Mouse (Mus musculus): ENCODE measurements at regions not wholly inside any gene's neighbourhood (a gene's known extent, or its start where the extent isn't known, plus 50 kb on each side); places are given as distances from the start of the nearest gene placed in this dataset.

DNA sequence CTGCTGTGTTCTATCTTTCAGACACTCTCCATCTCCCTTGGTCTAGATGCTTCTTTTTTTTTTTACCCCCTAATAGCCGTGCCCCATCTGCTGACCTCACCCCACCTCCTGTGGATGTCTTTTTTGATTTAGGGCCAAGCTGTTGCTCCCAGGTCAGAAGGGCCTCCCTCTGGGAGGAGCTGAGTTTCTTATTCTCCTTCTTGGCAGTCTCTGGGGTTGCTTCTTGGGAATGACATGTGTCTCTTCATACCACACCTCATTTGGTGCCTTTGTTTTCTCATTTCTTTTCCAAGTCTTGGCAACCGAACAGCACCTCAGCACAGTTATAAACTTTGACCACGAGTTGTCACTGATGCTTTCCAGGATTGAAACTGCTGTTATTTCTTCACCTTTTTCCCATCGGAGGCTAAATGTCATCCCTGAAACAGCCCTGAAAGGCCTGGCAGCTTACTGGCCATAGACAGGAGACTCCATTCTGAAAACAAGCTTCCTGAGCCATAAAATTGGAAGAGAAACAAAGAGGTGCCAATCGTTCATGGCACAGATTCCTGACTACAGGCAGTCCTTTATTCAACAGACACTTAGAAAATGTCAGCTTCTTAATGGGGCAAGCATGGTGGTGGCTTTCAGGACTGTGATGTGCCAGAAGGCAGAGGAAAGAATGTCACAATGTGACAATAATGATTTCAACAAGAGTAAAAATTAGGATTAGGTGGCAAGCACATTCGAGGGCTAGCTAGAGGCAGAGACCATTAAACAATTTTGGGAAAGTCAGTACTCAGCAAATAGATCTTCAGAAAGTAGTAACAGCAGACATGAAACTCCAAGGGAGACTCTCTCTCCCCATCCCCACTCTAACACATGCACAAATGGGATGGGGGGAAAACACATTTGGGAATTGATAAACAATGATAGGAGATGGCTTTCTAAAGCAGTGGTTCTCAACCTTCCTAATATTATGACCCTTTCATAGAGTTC is 197.1 kb upstream of the Arrdc4 start:
- Histone ChIP-seq H3K9me3 (ENCODE audit: control insufficient read depth, low read length) (no peaks in the 10 kb centered on the region), H3K4me3 (replicated peaks; ENCODE audit: low read length) (no peak overlapping the region), H3K4me1 (ENCODE audit: control insufficient read depth, insufficient read depth, low read length) (no peaks in the 10 kb centered on the region), H3K27me3 (ENCODE audit: control insufficient read depth, insufficient read depth, low read length) (no peaks in the 10 kb centered on the region), H3K9ac (ENCODE audit: low read depth, low read length, severe bottlenecking) (no peak overlapping the region), H3K4me2 (replicated peaks; ENCODE audit: low read depth, low read length, severe bottlenecking) (no peak overlapping the region), H3K36me3 (ENCODE audit: control insufficient read depth, insufficient read depth, low read length) (no peaks in the 10 kb centered on the region), H3K27ac (replicated peaks; ENCODE audit: low read depth, low read length) (no peak overlapping the region)
- ATAC-seq (ENCODE audit: low FRiP score, low read depth) (no peak), DNase-seq (ENCODE audit: low spot score) (peak; percentile 5)
- TF ChIP-seq POLR2A (IDR thresholded peaks at IDR 0.05; ENCODE audit: borderline replicate concordance, extremely low read depth, insufficient read depth, insufficient read length), result no peak
- WGBS, result 16% methylated on average over 6 of the region's 6 CpGs

DNA sequence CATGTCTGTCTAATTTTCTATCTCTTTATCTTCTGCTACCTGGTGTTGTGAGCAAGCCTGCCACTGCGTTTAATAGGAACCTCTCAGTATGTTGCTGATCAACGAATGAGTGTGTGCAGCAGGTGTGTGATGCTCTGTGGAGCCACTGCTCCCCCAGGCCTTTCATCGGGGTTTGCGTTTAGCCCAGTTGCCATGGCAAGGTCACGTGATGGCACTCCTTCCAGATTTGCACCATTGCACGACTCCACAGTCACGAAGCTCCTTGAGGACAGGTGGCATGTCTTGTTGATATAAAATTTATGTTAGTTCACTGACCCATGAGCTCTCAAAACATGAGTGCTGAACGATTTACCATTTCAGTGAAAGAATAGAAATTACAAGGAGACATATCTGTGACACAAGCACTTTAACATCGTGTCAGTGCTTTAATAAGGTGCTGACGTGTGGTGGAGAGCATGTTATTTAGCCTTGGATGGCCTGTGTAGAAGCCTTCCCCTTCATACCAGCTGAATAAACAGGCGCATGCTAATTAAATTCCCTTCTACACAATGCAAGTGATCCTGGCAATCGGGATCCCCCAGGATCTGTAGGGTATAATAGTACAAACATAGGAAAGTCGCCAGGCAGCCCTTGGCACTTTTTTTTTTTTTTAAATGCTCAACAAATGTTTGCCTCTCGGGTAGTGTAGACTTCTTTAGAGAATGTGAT is 181.7 kb upstream of the Arrdc4 start:
- no peak overlapping the region for H3K4me2 ChIP-seq (replicated peaks; ENCODE audit: low read depth, low read length, severe bottlenecking)
- DNase-seq (ENCODE audit: low spot score) (no peak), ATAC-seq (ENCODE audit: low FRiP score, low read depth) (no peak)
- no peaks in the 10 kb centered on the region for H3K9me3 ChIP-seq (ENCODE audit: control insufficient read depth, low read length)
- WGBS, result 66% methylated on average over 14 of the region's 14 CpGs
- no peak overlapping the region for H3K27ac ChIP-seq (replicated peaks; ENCODE audit: low read depth, low read length)
- H3K4me1 ChIP-seq (ENCODE audit: control insufficient read depth, insufficient read depth, low read length), result no peaks in the 10 kb centered on the region
- no peak overlapping the region for H3K9ac ChIP-seq (ENCODE audit: low read depth, low read length, severe bottlenecking)
- no peaks in the 10 kb centered on the region for H3K27me3 ChIP-seq (ENCODE audit: control insufficient read depth, insufficient read depth, low read length)
- H3K36me3 ChIP-seq (ENCODE audit: control insufficient read depth, insufficient read depth, low read length), result no peaks in the 10 kb centered on the region
- no peak overlapping the region for H3K4me3 ChIP-seq (replicated peaks; ENCODE audit: low read length)
- no peak for TF ChIP-seq POLR2A (IDR thresholded peaks at IDR 0.05; ENCODE audit: borderline replicate concordance, extremely low read depth, insufficient read depth, insufficient read length)

DNA sequence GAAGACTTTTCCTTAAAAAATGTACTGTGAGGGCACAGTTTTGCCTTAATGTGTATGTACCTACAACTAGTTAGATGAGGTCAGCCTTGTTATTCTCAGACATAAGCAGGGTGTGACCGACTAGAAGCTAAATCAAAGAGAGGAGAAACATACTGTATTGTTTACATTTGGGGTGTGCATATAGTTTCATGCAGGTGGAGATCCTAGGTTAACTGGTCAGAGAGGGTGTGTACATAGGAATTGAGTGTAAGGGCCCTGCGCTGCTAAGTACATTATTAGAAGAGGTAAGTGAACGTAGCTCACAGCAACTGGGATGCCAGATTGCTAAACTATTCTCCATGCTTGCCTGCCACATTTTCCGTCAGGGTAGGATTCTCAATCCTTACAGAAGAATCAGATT is 180.6 kb upstream of the Arrdc4 start:
- no peak overlapping the region for H3K9ac ChIP-seq (ENCODE audit: low read depth, low read length, severe bottlenecking)
- no peak overlapping the region for H3K4me2 ChIP-seq (replicated peaks; ENCODE audit: low read depth, low read length, severe bottlenecking)
- H3K27me3 ChIP-seq (ENCODE audit: control insufficient read depth, insufficient read depth, low read length), result no peaks in the 10 kb centered on the region
- H3K4me1 ChIP-seq (ENCODE audit: control insufficient read depth, insufficient read depth, low read length), result no peaks in the 10 kb centered on the region
- no peaks in the 10 kb centered on the region for H3K9me3 ChIP-seq (ENCODE audit: control insufficient read depth, low read length)
- H3K36me3 ChIP-seq (ENCODE audit: control insufficient read depth, insufficient read depth, low read length), result no peaks in the 10 kb centered on the region
- TF ChIP-seq POLR2A (IDR thresholded peaks at IDR 0.05; ENCODE audit: borderline replicate concordance, extremely low read depth, insufficient read depth, insufficient read length), result no peak
- no peak overlapping the region for H3K27ac ChIP-seq (replicated peaks; ENCODE audit: low read depth, low read length)
- no peak for DNase-seq (ENCODE audit: low spot score)
- 80% methylated on average over 4 of the region's 4 CpGs for WGBS
- H3K4me3 ChIP-seq (replicated peaks; ENCODE audit: low read length), result no peak overlapping the region
- no peak for ATAC-seq (ENCODE audit: low FRiP score, low read depth)

DNA sequence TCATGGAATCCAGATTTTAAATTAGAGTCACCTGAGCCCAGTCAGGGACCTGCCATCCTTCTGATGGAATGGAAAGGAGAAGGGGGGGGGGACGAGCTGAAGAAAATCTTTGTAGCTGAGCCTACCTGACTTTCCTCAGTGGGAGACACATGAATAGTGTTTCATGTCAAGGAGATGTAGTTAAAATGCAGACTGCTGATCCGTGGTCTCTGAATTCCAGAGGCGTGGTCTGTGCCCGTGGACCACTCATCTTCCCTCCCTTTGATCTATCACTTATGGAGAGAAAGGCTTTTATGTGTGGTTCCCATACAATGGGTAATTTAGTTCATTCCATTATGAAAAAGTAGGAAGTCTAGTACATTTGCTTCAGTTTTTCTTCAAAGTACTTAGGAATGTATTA is 176.6 kb upstream of the Arrdc4 start:
- Histone ChIP-seq H3K27ac (replicated peaks; ENCODE audit: low read depth, low read length) (no peak overlapping the region), H3K9ac (ENCODE audit: low read depth, low read length, severe bottlenecking) (no peak overlapping the region), H3K9me3 (ENCODE audit: control insufficient read depth, low read length) (no peaks in the 10 kb centered on the region), H3K36me3 (ENCODE audit: control insufficient read depth, insufficient read depth, low read length) (no peaks in the 10 kb centered on the region), H3K4me3 (replicated peaks; ENCODE audit: low read length) (no peak overlapping the region), H3K4me2 (replicated peaks; ENCODE audit: low read depth, low read length, severe bottlenecking) (no peak overlapping the region), H3K27me3 (ENCODE audit: control insufficient read depth, insufficient read depth, low read length) (no peaks in the 10 kb centered on the region), H3K4me1 (ENCODE audit: control insufficient read depth, insufficient read depth, low read length) (no peaks in the 10 kb centered on the region)
- 44% methylated on average over 4 of the region's 4 CpGs for WGBS
- ATAC-seq (ENCODE audit: low FRiP score, low read depth) (no peak), DNase-seq (ENCODE audit: low spot score) (no peak)
- no peak for TF ChIP-seq POLR2A (IDR thresholded peaks at IDR 0.05; ENCODE audit: borderline replicate concordance, extremely low read depth, insufficient read depth, insufficient read length)

DNA sequence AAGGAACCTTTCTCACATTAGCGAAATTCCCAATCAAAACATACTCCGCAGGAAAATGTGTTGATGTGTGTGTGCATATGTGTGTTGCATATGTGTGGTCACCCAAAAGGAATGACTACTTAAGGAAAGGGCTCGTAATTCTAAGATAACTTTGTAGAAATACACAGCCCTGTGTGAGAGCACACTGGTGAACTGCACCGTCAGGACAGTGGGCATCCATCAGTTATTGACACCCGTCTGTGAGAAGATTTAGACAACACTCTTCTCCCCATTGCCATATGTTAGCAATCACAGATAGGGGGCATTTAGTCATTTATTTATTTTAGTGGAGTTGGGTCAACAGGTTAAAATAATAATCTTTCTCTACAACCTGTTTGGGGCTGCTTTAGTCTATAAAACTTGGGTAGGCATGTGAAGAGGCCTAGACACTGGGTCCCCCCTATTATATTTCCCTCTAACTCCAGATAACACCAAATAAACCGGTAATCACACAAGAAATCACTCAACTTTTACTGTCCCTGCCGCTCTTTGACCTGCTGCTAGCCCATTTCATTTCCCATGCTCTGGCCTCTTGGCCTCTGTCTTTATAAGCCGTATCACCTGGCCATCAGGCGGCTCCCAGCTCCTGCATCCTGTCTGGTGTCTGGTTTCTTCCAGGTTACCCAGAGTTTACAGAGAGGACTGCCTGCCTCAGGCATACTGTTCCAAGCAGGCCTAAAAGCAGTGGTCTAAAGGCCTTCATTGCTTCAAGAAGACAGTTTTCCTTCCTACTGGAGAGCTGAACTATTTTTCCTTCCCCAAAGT is 169.8 kb upstream of the Arrdc4 start:
- Histone ChIP-seq H3K36me3 (ENCODE audit: control insufficient read depth, insufficient read depth, low read length) (no peaks in the 10 kb centered on the region), H3K4me3 (replicated peaks; ENCODE audit: low read length) (no peak overlapping the region), H3K4me2 (replicated peaks; ENCODE audit: low read depth, low read length, severe bottlenecking) (no peak overlapping the region), H3K27me3 (ENCODE audit: control insufficient read depth, insufficient read depth, low read length) (no peaks in the 10 kb centered on the region), H3K4me1 (ENCODE audit: control insufficient read depth, insufficient read depth, low read length) (peaks cover 13% of the 10 kb centered on the region; the same call in 1 of the 2 replicates), H3K27ac (replicated peaks; ENCODE audit: low read depth, low read length) (no peak overlapping the region), H3K9me3 (ENCODE audit: control insufficient read depth, low read length) (no peaks in the 10 kb centered on the region), H3K9ac (ENCODE audit: low read depth, low read length, severe bottlenecking) (no peak overlapping the region)
- no peak for TF ChIP-seq POLR2A (IDR thresholded peaks at IDR 0.05; ENCODE audit: borderline replicate concordance, extremely low read depth, insufficient read depth, insufficient read length)
- no peak for ATAC-seq (ENCODE audit: low FRiP score, low read depth)
- WGBS, result 34% methylated on average over 9 of the region's 9 CpGs
- DNase-seq (ENCODE audit: low spot score), result no peak
